Mouse (Mus musculus) cerebellum, adult 2 months (tissue): ENCODE results near the gene Ell2. TPM values are rescaled to one million over a fixed set of nuclear protein-coding genes. Genes with fewer than 3 reads are reported as not detected.

Source experiments
- DNase-seq, 2 experiments: peaks; one replicate each; pipeline ENCODE4 v3.0.0; 2021
- H3K27ac ChIP-seq: fragments of 200-500 bp; 2 replicates; pipeline ENCODE4 v1.5.1; 2012; ENCODE audit warnings: low read length, control low read depth, inconsistent platforms; ENCODE audit not compliant: insufficient read depth
- H3K27me3 ChIP-seq: fragments of 200-500 bp; 2 replicates; pipeline ENCODE4 v1.6.1; 2012; ENCODE audit warnings: inconsistent platforms, mild to moderate bottlenecking, low read length, moderate library complexity; ENCODE audit not compliant: control insufficient read depth, insufficient read depth
- H3K4me1 ChIP-seq: fragments of 200-500 bp; 2 replicates; pipeline ENCODE4 v1.6.1; 2011; ENCODE audit warnings: low read length; ENCODE audit not compliant: control insufficient read depth, insufficient read depth
- H3K4me3 ChIP-seq: fragments of 200-500 bp; replicated peaks from 2 replicates; pipeline ENCODE3; 2011; ENCODE audit warnings: mild to moderate bottlenecking, low read depth, low read length, control low read depth; ENCODE audit not compliant: insufficient read depth
- CTCF ChIP-seq: fragments of 200-500 bp; IDR thresholded peaks from 2 replicates; pipeline ENCODE4 v1.5.1; 2011; ENCODE audit warnings: low read depth, mild to moderate bottlenecking, control low read depth, low read length, moderate library complexity, borderline replicate concordance; ENCODE audit not compliant: insufficient read depth
- POLR2A ChIP-seq: fragments of 200-500 bp; IDR thresholded peaks from 2 replicates; pipeline ENCODE4 v1.6.1; 2011; ENCODE audit warnings: low read length, control low read depth, borderline replicate concordance; ENCODE audit not compliant: insufficient read depth
- WGBS: fragments of 180-500 bp; shearing (Covaris S2); methylation state at CpG from one replicate; pipeline ENCODE4 v1.1.7; 2018; 5-methylcytosine and 5-hydroxymethylcytosine counted together
- polyA plus RNA-seq: library from polyadenylated mRNA; depleted of rRNA; stranded (reverse); fragments of >200 nt; gene quantifications from 2 replicates; pipeline ENCODE4 v1.2.3, GENCODE M21; 2012

The Ell2 gene
- polyA plus RNA-seq, 1 experiment, result 8.2 TPM

GRCm38 (mm10) chr13:75793863-75794629 is 87.5 kb downstream of the Ell2 start:
- 65% methylated on average over 6 of the region's 6 CpGs for WGBS
- no peak for DNase-seq
- TF ChIP-seq CTCF (no peak), POLR2A (no peak)
- H3K4me3 ChIP-seq, result no peak overlapping the region
- H3K27me3 ChIP-seq, result no peaks in the 10 kb centered on the region
- H3K27ac ChIP-seq, result no peak overlapping the region
- H3K4me1 ChIP-seq, result no peaks in the 10 kb centered on the region

DNA sequence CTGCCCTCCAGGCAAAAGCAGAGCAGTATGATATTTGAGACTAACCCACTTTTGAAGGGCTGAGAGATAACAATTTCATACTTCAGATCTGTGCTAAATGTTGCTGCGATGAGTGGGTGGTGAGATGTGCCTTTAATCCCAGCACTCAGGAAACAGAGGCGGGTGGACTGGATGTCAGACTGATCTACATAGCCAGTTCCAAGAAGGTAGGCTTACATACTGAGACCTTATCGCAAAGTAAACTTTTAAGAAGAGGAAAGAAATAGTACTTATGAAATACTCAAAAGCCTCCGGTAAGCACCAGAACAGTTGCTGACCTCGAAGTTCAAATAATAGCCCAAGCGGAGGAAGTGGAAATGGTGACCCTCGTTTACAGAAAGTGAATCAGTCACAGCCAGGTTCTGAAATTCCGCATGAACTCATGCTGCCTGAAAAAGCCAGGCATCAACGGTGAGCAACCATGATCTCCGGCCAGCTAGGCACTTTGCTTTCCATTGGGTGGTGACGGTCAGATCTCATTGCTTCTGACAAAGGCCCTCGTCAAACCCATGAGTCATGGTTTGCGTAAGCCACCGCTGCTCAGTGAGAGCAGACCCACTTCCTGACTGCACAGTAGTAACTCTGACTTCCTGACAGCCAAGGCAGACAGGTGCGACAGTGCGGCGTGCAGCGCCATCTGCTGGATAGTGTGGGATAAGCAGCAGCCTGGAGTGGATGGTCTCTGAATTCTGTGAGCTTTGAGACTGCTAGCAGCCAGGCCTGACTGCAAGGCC is 91.0 kb downstream of the Ell2 start:
- peak overlapping the region; percentile 44 for H3K4me3 ChIP-seq
- no peaks in the 10 kb centered on the region for H3K27me3 ChIP-seq
- H3K4me1 ChIP-seq, result no peaks in the 10 kb centered on the region
- no peak for TF ChIP-seq POLR2A
- TF ChIP-seq CTCF, result peak; percentile 100
- 26% methylated on average over 18 of the region's 18 CpGs for WGBS
- no peak overlapping the region for H3K27ac ChIP-seq
- DNase-seq, result peak; percentile 80 to 89

DNA sequence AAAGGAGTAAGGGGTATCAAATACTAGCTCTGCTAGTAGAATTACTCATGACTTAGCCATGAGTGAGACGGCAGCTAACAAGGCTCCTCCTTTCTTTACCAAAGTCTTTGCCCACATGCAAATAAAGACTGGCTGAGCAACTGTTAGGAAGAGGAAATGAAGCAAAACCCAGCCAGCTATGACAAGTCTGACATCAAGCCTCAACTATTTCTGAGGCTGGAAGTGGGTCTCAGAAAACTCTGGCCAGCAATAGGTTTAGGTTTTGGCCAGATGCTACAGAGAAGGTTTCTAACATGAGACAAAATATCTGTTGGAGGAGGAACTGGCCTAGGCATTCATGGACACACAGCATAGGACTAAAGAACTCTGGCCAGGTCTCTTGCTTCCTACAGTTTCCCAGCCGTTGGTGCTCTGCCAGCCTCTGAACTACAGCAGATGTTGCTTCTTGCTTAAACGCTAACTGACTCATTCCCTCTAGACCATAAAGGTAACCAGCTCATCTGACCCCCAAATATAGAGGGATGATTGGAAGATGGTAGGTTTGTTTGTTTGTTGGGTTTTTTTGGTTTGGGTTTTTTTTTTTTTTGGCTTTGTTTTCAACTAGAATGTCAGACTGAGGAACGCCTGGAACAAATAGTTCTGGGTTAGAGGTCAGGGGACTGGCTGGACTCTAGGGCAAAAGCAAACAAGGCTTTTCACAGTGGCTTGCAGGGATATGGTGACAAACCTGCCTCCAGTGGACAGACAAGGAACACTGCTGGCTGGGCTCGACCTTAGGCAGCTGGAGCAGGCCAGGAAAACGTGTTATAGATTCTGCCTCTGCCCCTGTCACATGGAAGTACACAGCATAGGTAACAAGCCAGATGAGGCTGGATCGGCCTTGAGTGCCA is 92.1 kb downstream of the Ell2 start:
- Histone ChIP-seq H3K4me3 (no peak overlapping the region), H3K27ac (no peak overlapping the region), H3K27me3 (no peaks in the 10 kb centered on the region), H3K4me1 (no peaks in the 10 kb centered on the region)
- no peak for TF ChIP-seq CTCF
- TF ChIP-seq POLR2A, result no peak
- 66% methylated on average over 7 of the region's 7 CpGs for WGBS
- no peak for DNase-seq

DNA sequence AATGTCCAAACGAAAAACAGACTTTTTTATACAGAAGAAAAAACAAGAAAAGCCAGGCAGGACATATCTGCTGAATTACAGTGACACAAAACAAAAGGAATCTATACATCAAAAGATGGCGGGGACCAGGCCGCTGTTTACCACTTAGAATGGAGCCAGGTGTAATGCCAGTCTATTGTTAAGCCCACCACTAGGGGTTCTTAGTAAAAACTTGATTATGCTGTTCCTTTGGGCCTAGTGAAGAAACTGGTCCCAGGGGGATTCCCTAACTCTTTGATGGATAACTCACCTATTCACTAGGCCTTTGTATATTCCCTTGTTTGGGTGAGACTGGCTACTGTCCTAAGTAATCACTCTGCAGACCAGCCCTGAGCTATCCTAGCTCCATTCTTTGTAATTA is 92.9 kb downstream of the Ell2 start:
- no peaks in the 10 kb centered on the region for H3K4me1 ChIP-seq
- H3K4me3 ChIP-seq, result no peak overlapping the region
- 88% methylated on average over 3 of the region's 3 CpGs for WGBS
- no peak overlapping the region for H3K27ac ChIP-seq
- no peak for DNase-seq
- H3K27me3 ChIP-seq, result no peaks in the 10 kb centered on the region
- TF ChIP-seq POLR2A (no peak), CTCF (no peak)

GRCm38 (mm10) chr13:75807969-75808368 is 101.4 kb downstream of the Ell2 start:
- H3K4me1 ChIP-seq, result no peaks in the 10 kb centered on the region
- H3K4me3 ChIP-seq, result no peak overlapping the region
- no peaks in the 10 kb centered on the region for H3K27me3 ChIP-seq
- no peak for TF ChIP-seq POLR2A
- TF ChIP-seq CTCF, result no peak
- H3K27ac ChIP-seq, result no peak overlapping the region
- WGBS, result 95% methylated on average over 1 of the region's 1 CpGs
- DNase-seq, result no peak

DNA sequence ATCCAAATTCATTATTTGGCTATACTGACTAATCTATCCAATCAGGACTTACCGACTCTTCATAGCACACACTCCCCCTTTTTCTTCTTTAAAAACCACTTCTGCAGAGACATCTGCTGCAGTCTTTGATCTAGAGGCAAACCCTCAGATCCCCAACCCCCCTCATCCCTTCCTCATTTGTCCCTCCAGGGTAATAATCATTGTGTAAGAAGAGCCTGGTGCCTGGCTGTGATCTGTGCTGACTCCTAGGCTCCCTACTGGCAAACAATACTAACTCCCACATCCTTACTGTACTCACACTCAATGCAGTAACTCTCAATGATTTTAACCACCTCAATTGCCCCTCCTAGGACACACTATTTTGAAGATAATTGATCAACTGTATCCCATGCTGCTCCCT is 103.4 kb downstream of the Ell2 start:
- H3K27ac ChIP-seq, result no peak overlapping the region
- H3K4me1 ChIP-seq, result no peaks in the 10 kb centered on the region
- H3K4me3 ChIP-seq, result no peak overlapping the region
- TF ChIP-seq CTCF, result no peak
- TF ChIP-seq POLR2A, result no peak
- 98% methylated on average over 1 of the region's 1 CpGs for WGBS
- no peak for DNase-seq
- H3K27me3 ChIP-seq, result no peaks in the 10 kb centered on the region

GRCm38 (mm10) chr13:75817183-75817582 is 110.6 kb downstream of the Ell2 start:
- TF ChIP-seq POLR2A, result no peak
- TF ChIP-seq CTCF, result no peak
- no peaks in the 10 kb centered on the region for H3K27me3 ChIP-seq
- H3K4me3 ChIP-seq, result no peak overlapping the region
- WGBS, result 96% methylated on average over 2 of the region's 2 CpGs
- no peak for DNase-seq
- no peaks in the 10 kb centered on the region for H3K4me1 ChIP-seq
- H3K27ac ChIP-seq, result no peak overlapping the region

DNA sequence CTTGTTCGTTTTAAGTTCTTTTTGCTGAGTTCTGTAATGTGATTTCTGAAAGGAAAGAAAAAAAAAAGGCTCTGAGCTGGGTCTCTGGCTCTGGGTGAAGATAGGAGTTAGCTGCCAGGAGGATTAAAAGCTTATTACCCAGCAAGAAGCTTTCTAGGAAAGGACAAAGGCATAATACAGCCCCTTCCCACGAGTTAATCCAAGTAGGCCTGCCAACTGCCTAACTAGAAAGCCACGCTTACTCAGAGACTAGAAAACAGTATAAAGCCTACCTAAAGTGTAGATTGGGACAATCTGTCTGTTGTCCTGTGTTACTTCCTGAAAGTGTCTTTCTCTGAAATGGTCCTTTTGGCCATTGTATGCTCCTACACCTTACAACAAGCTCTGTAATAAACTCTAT is 111.9 kb downstream of the Ell2 start:
- no peak overlapping the region for H3K27ac ChIP-seq
- TF ChIP-seq CTCF (no peak), POLR2A (no peak)
- WGBS, result 30% methylated on average over 3 of the region's 3 CpGs
- H3K4me3 ChIP-seq, result no peak overlapping the region
- DNase-seq, result no peak
- no peaks in the 10 kb centered on the region for H3K27me3 ChIP-seq
- H3K4me1 ChIP-seq, result no peaks in the 10 kb centered on the region
